Mouse (Mus musculus): ENCODE data around the gene Brdt.

DNA sequence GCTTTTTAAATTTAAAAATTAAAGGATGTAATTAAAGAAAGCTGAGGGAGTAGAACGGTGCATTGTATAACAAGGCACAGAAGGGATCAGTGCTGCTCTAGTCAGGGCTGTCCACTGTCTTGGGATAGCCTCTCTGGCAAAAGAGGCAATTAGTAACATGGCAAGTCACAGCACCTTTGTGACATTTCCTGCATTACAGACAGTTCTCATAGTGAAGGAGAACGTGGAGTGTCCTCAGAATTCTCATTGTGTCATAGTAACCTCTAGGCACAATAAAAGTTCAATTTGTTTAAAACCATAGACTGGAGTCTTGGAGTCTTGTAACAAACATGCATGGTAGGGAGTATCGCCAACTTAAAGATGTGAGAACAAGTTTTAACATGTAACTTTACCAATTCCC lies 100.3 kb downstream of the Brdt start, which contains the start of gene Lpcat2b:
- TF ChIP-seq POLR2A (IDR thresholded peaks at IDR 0.05; ENCODE audit: low read depth, low read length) (no peak), CTCF (IDR thresholded peaks at IDR 0.05; ENCODE audit: extremely low read depth, insufficient read length, insufficient replicate concordance, low read depth, low read length) (no peak)

Data from small intestine, adult 2 months (tissue).